Mouse (Mus musculus) macrophage (primary cell): Measurements from ENCODE around the gene A630001G21Rik. TPM values are rescaled to one million over a fixed set of nuclear protein-coding genes. Genes with fewer than 3 reads are reported as not detected.

Source experiments
- H3K27ac ChIP-seq: fragments of 350-480 bp; formaldehyde crosslinking; 2 replicates; pipeline ENCODE4 v1.9.0; 2021
- H3K36me3 ChIP-seq: fragments of 350-480 bp; formaldehyde crosslinking; 2 replicates; pipeline ENCODE4 v1.9.0; 2021; ENCODE audit errors: inconsistent target
- H3K4me3 ChIP-seq: fragments of 350-480 bp; formaldehyde crosslinking; 2 replicates; pipeline ENCODE4 v1.9.0; 2021; ENCODE audit errors: inconsistent target
- H3K79me2 ChIP-seq: fragments of 350-480 bp; formaldehyde crosslinking; 2 replicates; pipeline ENCODE4 v1.9.0; 2021; ENCODE audit errors: inconsistent target
- WGBS: methylation state at CpG from one replicate; pipeline ENCODE4 v1.1.7; 2026; ENCODE audit warnings: inconsistent platforms; ENCODE audit not compliant: missing documents; 5-methylcytosine and 5-hydroxymethylcytosine counted together
- polyA plus RNA-seq: library from polyadenylated mRNA; stranded (reverse); fragments of 250-400 nt; gene quantifications from 3 replicates; pipeline ENCODE4 v1.2.4, GENCODE M21; 2018; ENCODE audit warnings: inconsistent platforms

A630001G21Rik gene
- polyA plus RNA-seq, 1 experiment from 2014 or later = 29.3 TPM

DNA sequence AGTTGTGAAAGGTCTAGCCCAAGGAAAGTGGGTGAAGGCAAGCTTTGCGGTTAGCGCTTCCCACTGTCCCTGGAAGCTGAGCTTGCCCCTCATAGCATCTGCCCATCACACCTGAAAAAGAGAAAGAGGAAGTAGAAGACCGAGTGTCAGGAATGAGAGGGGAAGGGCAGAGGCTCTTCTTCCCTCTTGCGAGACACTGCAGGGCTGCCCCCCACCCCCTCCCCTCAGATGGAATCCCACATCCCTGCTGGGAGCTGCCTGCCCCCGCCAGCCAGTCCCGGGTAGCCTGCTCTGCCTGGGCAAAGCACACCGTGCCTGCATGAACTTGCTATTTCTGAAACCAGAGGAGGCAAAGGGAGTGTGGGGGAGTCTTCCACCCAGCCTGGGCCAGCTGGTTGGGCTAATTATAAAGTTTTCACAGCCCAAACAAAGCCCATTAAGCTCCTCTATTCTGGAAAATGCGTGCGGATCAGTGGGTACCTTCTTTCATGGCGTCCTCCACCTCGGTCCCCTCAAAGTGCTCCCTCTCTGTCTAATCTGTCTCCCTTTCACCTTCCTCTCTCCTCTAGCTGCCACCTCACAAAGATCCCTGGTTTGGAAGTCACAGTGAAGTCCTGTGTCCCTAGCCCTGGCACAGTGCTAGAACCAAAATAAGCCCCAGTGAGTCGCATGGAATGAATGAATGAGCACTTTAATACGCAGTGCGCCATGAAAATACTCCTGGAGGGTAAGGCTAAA is 20.0 kb downstream of the A630001G21Rik start:
- WGBS = 60% methylated on average over 13 of the region's 14 CpGs
- Histone ChIP-seq H3K4me3 (no peak overlapping the region), H3K79me2 (no peaks in the 10 kb centered on the region), H3K27ac (no peak overlapping the region), H3K36me3 (no peaks in the 10 kb centered on the region)

DNA sequence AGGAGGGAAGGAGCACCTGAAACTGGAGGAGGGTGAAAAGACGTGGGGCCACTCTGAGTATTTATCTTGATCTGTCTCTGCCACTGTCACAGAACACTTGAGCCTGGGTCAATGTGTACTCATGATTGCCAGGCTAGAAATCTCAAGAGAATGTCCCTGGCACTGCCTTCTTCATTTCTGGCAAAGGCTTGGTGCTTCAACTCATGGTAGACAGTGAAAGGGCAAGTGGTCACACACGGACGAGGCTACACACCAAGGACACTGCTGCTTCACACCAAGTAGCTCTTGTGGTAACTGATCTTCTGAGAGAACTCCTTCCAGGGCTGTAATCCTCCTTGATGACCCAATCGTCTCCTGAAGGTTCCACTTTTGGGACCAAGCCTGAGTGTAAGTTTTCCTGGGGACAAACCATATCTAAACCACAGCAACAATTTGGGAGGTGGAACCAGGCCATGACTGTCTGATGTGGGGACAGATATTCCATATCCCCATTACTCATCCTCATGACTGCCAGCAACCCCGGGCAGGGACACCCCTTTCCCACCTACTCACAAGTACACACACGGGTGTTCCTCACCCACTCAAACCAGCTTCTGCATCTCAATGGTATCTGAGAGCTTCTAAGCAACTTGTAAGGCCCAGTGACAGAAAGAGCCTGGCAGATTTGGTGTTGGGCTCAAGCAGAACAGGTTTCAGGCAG is 20.8 kb downstream of the A630001G21Rik start:
- no peak overlapping the region for H3K27ac ChIP-seq
- no peaks in the 10 kb centered on the region for H3K79me2 ChIP-seq
- 78% methylated on average over 6 of the region's 6 CpGs for WGBS
- H3K4me3 ChIP-seq = no peak overlapping the region
- H3K36me3 ChIP-seq = no peaks in the 10 kb centered on the region

DNA sequence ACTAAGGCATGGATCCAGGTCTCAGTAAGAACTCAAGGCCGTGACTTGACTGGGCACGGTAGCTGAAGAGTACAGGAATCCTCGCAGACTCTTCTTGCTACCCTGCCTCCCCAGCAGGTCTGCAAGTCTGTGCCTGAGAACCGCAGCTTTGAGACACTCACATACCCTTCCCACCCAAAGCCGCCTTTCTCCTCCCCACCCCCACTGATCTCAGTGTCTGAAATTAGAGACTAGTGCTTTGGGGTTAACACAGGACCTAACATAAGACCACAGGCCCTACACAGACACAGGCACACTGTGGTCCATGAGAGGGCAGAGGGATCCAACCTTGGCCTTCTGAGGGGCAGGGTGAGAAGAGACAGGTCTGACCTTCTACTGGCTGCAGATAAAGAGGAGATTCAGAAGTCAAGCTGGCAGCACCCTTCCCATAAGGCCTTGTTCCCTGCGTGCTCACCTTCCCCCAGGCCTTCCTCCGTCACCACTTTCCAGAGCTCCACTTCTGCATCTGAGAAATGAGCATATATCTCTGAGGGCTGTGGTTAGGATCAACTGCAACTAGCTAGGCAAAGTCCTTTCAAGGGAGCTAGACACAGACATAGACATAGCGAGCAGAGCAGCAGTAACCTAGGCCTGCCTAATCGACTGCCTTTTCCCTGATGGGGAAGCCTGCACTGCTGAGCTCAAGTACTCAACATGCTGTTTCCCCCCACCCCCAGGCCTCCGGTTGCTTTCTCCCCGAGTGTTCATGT is 26.3 kb downstream of the A630001G21Rik start:
- Histone ChIP-seq H3K79me2 (no peaks in the 10 kb centered on the region), H3K36me3 (no peaks in the 10 kb centered on the region), H3K27ac (peak overlapping the region; percentile 93), H3K4me3 (no peak overlapping the region)
- 52% methylated on average over 11 of the region's 11 CpGs for WGBS

DNA sequence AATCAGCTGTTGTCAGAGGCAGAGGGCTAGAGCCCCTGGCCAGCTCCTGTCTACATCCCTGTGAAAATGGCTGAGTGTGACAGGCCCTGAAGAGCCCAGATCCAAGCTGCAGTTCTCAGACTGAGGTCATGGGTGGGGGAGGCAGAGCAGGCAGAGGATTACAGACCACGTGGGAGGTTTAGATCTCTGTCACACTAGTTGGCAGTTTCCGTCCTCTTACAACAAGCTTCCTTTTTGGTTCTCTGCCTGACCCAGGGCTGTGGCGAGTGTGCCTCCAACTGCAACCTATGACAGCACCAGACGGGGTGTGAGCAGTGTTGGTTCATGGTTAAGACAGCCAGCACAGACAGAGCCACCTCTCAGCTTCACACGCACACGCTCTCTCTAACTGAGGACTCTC is 26.9 kb downstream of the A630001G21Rik start:
- Histone ChIP-seq H3K27ac (peak overlapping the region; percentile 93), H3K79me2 (no peaks in the 10 kb centered on the region), H3K36me3 (no peaks in the 10 kb centered on the region), H3K4me3 (no peak overlapping the region)
- WGBS = 3% methylated on average over 6 of the region's 6 CpGs

DNA sequence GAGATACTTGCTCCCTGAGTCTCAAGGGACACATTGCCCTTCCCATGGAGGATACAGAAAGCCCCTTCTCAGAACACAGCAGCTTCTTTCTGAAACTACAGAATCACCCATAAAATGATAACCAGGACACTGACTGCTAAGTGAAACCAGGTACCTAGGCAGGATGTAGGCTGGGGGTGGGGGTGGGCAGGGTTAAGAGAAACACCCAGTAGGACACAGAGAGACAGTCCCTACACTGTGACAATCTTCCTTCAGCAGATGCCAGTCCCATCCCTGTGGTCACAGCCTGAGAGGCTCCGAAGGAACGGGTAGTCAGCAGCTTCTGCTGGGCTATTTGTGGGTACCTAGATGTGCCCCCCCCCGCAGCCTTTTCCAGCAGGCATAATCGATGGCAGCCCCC is 27.8 kb downstream of the A630001G21Rik start:
- Histone ChIP-seq H3K79me2 (no peaks in the 10 kb centered on the region), H3K4me3 (no peak overlapping the region), H3K27ac (peak overlapping the region; percentile 93), H3K36me3 (no peaks in the 10 kb centered on the region)
- 60% methylated on average over 4 of the region's 4 CpGs for WGBS

DNA sequence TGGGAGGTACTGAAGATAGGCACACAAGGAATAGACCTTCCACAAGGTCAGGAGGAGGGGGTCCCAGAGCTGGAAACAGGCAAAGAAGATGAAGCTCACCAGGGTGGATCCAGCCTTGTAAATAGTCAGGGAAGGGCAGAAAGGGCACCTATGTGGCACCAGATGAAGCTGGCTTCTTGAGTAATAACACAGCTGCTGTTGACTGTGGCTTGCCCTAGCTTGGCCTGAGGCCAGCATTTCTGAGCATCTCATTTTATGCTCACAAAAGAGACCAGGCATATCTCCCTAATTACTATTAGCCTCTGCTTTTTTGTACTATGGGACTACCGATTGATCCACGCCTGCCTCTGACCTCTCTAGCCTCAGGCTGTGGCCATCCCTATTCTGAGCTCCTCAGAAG is 28.6 kb downstream of the A630001G21Rik start:
- 97% methylated on average over 2 of the region's 2 CpGs for WGBS
- Histone ChIP-seq H3K36me3 (no peaks in the 10 kb centered on the region), H3K4me3 (no peak overlapping the region), H3K79me2 (no peaks in the 10 kb centered on the region), H3K27ac (peak overlapping the region; percentile 93)

DNA sequence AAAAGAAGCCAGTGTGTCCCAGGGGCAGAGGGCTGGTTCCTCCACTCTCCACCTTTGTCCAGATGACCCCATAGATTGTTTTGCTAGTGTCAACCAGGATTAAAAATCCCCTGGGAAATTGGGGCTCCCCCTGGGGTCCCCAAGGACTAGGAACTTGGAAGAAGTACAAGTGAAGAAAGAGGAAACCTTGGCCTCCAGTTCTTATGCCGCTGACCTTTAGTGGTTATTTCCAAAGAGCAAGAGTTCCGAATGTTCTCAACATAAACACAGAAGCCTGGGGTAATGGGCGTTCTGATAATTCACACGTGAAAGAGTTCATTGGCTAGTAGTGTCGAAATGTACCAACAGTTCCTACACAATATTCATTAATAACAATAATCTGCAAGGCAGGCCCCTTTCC is 31.9 kb downstream of the A630001G21Rik start:
- Histone ChIP-seq H3K79me2 (no peaks in the 10 kb centered on the region), H3K36me3 (no peaks in the 10 kb centered on the region), H3K27ac (no peak overlapping the region), H3K4me3 (no peak overlapping the region)
- 90% methylated on average over 5 of the region's 5 CpGs for WGBS

DNA sequence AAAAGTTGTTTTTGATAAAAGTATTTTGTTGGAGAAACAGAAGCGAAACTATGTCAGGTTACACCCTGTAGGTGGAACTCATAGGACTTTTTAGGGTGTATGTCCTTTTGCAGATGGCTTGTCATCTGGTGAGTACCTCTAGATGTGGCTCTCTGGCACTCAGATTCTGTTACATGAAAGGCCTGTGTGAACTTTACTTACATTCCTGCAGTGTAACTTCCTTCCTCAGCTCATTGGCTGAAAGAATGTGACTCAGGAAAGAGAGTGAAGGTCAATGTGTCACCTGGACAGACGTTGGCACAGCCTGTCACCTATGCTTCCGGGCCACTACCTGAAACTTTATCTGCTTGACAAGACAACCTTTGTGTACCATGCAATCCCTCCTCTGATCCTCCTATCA is 33.9 kb downstream of the A630001G21Rik start:
- no peaks in the 10 kb centered on the region for H3K36me3 ChIP-seq
- no peaks in the 10 kb centered on the region for H3K79me2 ChIP-seq
- no peak overlapping the region for H3K4me3 ChIP-seq
- WGBS = 77% methylated on average over 3 of the region's 3 CpGs
- no peak overlapping the region for H3K27ac ChIP-seq

DNA sequence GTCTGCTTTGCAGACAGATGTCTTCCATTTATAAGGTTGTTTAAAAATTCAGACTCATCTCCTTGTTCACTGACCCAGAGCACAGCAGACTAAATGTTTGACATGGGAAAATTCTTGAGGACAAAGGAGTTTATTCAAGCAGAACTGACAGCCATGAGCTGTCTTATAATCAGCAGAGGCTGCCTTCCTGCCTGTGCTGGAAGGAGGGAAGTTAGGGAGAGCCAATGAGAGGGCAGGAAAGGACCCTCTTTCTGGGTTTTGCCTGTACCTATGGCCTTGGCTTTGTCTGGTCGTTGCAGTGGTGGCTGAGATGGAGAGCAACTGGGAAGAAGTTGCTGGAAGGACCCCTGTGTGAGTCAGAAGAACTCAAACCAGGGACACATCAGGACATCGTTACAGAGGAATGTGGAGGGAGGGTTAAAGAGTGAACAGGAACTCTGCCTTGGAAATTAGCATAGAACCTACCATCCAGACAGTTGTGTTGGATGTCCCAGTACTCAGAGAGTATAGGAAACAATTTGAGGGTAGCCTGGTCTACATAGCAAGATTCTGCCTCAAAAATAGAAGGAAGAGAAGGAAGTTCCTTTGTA is 35.4 kb downstream of the A630001G21Rik start:
- H3K79me2 ChIP-seq = no peaks in the 10 kb centered on the region
- H3K36me3 ChIP-seq = no peaks in the 10 kb centered on the region
- H3K27ac ChIP-seq = no peak overlapping the region
- no peak overlapping the region for H3K4me3 ChIP-seq
- WGBS = 47% methylated on average over 2 of the region's 2 CpGs

DNA sequence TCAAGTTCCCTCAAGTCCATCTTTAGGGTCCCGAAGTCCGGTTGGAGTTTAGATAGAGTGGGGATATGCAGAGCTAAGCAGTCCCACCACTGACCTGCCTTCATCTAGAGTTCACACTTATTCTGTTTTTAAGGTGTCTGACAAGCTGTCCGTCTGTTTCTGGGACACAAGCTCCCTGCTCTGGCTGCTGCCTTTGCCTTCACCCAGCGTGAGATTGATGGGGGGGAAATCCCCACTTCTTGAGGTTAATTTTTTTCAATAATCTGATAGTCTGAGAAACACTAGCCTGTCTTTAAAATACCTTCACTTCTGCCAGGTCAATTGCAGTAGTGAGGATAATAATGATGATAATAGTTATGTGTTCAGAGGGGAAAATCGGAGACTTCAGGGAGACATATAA is 36.1 kb downstream of the A630001G21Rik start:
- WGBS = 80% methylated on average over 5 of the region's 5 CpGs
- no peaks in the 10 kb centered on the region for H3K79me2 ChIP-seq
- H3K36me3 ChIP-seq = no peaks in the 10 kb centered on the region
- H3K4me3 ChIP-seq = no peak overlapping the region
- no peak overlapping the region for H3K27ac ChIP-seq

DNA sequence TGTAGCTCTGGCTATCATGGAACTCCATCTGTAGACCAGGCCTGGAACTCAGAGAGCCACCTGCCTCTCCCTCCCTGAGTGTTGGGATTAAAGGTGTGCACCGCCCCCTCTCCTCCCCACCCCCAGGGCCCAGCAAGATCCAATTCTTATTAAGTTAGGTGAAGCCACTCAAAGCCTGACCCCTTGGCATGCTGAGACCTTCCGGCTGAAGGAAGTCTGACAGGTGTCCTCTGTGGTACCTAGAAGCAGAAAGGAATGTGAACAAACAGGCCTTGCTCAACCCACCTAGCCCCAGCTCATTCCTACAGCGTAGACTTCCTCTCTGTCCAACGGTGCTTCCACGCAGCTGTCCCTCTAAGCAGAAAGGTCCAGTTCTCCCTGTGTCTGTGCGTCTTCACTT is 37.5 kb downstream of the A630001G21Rik start:
- Histone ChIP-seq H3K4me3 (no peak overlapping the region), H3K79me2 (no peaks in the 10 kb centered on the region; the same call in 1 of the 2 replicates), H3K27ac (no peak overlapping the region), H3K36me3 (no peaks in the 10 kb centered on the region)
- 69% methylated on average over 6 of the region's 6 CpGs for WGBS

DNA sequence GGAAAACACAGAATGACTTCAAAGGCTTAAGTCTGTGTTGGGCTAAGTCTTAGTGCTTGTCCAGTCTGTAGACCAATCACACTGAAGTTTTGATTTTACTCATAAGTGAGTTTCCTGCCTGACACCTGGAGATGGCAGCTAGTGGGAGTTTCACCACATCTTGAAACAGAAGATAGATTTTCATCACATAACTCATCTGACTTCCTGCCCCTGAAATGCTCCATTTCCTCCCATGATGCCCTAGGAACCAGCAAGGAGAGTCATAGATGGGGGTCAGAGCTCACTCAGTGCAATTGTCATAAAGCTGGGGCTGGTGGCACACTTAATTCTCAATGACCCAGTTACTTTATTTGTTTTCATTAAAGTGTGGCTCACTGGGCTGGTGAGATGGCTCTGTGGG is 38.6 kb downstream of the A630001G21Rik start:
- Histone ChIP-seq H3K79me2 (peaks cover 7% of the 10 kb centered on the region), H3K36me3 (no peaks in the 10 kb centered on the region), H3K27ac (no peak overlapping the region), H3K4me3 (no peak overlapping the region)

DNA sequence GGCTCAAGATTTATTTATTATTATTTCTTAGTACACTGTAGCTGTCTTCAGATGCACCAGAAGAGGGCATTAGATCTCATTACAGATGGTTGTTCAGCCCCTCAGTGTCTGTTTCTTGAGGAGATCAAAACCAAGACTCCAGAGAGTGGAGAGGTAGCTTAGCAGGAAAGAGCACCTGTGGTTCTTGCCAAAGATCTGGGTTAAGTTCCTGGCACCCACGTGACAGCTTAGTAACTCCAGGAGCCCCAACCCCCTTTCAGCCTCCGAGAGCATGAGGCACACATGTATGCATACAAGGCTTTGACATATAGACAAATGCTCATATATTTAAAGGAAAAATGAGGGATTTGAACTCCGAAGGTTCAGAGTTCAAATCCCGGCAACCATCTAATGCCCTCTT is 39.4 kb downstream of the A630001G21Rik start:
- Histone ChIP-seq H3K79me2 (peaks cover 15% of the 10 kb centered on the region), H3K4me3 (no peak overlapping the region), H3K36me3 (no peaks in the 10 kb centered on the region), H3K27ac (no peak overlapping the region)
- 95% methylated on average over 4 of the region's 4 CpGs for WGBS

DNA sequence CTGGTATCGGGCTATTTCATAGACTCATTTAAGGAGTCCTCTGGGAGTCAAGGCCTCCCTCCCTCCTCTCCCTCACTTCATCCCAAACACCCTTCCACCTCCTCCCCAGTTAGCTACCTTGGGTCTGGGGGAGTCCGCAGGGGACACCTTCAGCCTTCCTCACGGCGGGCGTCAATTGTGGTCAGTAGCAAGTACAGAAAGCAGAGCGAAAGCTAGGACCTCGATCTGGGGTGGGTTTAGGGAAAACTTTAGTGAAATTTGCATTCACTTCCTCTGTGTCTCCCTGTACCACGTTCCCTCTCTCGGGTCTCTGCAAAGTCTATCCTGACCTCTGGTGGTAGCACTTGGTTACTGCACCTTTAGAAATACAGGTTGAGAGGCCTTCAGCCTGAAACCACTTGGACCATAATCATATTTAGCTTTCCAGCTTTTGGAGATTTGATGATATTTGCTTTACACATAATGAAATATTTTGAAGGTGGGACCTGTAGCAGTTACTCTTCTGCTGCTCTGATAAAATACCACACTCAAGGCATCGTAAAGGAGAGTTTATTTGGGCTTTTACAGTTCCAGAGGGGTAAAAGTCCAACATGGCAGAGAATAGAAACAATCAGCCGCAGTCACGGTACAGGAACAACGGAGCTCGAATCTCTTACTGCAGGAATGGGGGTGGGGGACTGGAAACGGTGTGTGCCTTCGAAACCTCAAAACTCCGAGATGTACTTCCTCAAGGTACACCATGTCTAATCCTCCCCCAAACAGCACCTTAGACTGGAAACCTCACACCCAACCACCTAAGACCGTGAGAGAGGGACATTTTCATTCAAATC is 41.9 kb downstream of the A630001G21Rik start:
- H3K36me3 ChIP-seq = peaks cover 2% of the 10 kb centered on the region; the same call in 1 of the 2 replicates
- H3K27ac ChIP-seq = peak overlapping the region; percentile 97
- H3K79me2 ChIP-seq = peaks cover 39% of the 10 kb centered on the region
- 35% methylated on average over 17 of the region's 18 CpGs for WGBS
- H3K4me3 ChIP-seq = peak overlapping the region; percentile 80
